Mouse (Mus musculus): ENCODE results near the gene Rps6kl1.

The Rps6kl1 gene

DNA sequence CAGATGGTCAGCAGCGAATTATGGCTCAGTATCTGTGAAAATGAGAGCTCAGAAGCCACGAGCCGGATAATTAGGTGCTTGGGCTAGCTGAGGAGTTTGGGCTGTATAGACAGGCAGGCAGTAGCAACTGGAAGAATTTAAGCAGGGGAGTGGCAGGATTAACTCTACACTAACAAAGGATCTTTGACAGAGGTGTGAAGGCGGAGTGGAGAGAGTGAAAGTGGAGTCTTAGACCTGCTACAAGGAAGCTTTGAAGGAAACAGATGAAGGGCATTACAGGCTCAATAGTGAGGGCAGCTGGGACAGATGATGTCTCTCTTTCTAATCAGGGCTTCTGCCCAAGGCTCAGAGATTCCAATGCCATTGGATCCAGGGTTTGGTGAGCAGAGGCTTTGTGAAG is 41.6 kb downstream of the Rps6kl1 start:
- no peak for DNase-seq (ENCODE audit: low spot score in 2 of 2)

DNA sequence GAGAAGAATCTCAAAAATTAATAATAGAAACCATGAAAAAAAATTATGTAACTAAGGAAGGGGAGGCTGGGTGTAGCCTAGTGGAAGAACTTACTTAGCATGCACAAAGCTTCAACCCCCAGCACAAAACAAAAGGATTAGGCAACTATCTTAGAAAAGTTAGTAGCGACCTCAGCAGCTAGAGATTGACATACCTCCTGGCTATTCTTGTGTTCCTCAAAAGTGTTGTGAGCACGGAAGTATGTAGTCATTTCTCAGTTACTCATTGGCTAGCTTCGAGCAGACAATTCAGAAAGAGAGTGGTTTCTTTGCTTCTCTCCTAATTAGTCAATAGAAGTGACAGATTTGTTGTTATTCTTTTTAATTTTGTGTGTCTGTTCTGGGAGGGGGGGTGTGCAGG is 42.4 kb downstream of the Rps6kl1 start:
- no peak for DNase-seq (ENCODE audit: low spot score in 2 of 2)

DNA sequence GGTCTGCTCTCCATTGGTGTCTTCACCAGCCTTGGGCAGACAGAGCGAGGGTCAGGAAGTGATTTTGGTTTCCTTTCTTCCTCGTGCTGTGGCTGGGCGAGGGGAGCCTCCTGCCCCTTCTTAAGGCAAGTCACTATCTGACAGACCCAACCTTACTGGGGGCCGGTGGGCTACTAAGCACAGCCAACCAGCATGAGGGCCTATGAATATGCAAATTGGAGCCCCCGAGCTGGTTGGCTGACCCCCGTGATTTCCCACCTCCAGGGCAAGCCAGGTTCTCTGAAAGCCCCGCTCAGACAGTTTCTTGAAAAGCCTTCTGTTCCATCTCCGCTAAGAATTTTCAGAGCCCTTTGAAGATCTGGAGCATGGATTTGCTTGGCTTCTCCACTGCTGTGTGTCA is 44.8 kb downstream of the Rps6kl1 start:
- DNase-seq (ENCODE audit: low spot score in 2 of 2): no peak

DNA sequence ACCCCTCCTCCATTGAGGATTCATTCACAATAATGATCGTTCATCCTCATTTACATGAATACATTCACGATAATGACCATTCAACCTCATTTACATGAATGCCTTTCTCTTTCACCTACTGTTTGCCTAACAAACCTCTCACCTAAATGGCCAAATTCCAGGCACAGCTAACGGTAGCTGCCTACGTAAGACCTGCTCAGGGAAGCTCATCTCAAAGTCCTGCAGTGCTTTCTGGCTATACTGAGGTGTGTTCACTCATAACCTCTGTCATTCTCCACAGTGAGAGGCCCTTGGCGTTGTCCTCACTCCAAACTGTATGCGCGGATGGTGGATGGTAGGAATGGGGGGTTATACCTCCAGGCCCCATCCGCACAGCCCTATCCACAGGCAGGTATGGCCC is 46.3 kb downstream of the Rps6kl1 start:
- DNase-seq (ENCODE audit: low spot score in 2 of 2): no peak

DNA sequence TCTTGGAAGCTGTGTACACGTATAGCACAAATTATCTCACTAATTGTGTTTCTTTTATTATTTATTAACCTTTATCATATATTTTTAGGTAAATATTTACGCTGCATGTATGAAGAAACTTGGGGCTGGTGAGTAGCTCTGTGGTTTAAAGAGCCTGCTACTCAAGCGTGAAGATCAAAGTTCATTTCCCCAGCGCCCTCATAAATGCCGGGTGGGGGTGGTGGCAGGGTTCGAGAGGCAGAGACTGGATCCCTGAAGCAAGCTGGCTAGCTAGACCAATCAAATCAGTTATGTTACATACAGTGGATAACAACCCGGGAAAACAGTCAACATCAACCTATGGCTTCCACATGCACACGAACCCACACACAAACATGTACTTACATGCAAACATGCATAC is 48.0 kb downstream of the Rps6kl1 start:
- no peak for DNase-seq (ENCODE audit: low spot score in 2 of 2)

DNA sequence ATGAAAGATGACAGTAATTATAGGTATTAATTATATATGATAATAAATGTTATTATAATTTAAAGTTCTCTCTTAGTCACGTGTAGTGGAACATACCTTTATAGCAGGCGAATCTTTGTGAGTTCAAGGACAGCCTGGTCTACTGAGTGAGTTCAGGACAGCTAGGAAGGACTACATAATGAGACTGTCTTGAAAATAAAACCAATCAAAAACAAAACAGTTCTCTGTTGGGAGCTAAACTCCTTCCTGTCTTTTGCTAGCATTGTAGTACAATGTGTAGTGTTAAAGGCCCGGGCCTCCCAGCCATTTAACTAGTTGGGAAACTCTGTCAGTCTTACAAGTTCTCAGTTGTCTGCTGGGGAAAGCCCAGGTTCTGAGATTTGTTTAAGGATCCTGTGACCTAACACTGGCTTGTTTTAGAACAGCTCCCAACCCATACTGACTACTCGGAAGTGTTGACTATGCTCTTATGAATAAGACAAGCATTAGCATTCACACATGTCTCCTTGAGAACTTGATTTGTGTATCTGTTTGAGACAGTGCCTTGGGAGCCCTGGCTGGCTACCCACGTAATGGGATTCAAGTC is 49.5 kb downstream of the Rps6kl1 start:
- DNase-seq (ENCODE audit: low spot score in 2 of 2): no peak

DNA sequence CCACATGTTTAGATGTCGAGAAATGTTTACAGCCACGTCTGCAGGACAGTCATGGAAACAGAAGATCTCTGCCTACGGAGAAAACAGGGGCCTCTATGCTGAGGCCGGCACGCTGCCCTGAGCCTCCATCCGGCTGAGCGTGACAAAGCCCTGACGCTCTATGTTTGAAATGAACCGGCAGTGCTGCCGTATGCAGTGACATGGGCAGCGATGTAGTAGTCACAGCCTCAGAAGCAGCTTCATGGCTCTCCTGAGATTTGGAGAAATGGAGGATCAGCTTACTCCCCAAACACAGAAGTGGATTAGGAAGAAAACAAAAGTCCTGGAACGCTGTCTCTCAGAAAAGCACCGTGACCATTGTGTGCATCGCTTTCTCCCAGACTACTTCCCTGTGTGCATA is 50.1 kb downstream of the Rps6kl1 start:
- DNase-seq (ENCODE audit: low spot score in 2 of 2): no peak

GRCm38 (mm10) chr12:85095859-85096258 is 55.2 kb downstream of the Rps6kl1 start:
- DNase-seq (ENCODE audit: low spot score in 2 of 2): no peak

DNA sequence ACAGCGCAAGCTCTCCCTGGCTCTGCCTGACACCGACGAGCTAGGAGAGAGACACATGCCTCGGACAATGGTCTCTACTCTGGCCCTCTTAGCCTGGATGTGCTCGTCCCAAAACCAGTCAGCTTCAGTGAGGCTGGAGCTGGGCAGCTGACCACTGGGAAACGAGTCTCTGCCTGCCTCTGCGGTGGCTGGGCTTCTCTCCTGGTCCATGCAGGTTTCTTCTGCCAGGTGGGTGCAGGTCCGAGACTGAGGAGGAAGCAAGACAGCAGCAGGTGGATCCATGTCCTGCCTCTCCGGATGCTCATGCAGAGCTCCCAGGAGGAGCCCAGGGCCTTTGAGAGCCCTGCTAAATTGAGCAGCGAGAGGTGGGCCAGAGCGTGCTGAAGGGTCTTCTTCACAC is 55.9 kb downstream of the Rps6kl1 start:
- DNase-seq (ENCODE audit: low spot score in 2 of 2): no peak

DNA sequence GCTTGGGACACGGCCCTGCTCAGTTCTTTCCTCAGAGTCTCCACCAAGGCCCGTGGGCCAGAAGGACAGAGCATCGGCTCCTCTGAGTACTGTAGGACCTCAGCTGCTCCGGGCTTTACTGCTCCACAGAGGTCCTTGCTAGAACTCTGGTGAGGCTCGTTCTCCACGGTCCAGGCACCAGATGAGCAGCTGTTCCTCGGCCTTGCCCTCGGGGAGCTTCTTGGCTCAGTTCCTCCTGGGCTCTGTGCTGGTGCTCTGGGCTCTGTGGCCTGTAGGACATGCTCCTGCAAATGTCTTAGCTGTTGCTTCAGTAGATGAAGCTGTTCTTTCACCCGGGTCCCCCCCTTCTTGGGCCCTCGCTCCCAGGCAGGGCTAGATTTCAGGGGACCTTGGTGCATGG is 56.4 kb downstream of the Rps6kl1 start:
- DNase-seq (ENCODE audit: low spot score in 2 of 2): no peak

DNA sequence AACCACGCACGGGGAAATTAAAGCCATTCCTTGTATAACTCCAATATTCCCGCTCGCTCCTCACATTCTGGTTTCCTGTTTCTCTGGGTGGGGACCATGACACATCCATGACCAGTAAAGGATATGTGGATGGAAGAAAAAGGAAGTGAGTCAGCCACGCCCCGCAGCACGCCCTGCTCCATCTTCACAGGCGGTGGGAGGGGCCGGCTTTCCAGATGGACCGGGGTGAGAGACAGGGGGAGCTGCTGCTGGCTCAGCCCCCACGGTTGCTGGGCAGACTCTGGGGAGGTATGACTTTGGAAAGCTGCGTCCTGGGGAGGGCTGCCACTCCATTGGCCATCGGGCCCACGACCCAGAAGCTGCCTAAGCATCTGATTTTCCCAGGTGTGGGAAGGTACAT is 57.1 kb downstream of the Rps6kl1 start:
- no peak for DNase-seq (ENCODE audit: low spot score in 2 of 2)

DNA sequence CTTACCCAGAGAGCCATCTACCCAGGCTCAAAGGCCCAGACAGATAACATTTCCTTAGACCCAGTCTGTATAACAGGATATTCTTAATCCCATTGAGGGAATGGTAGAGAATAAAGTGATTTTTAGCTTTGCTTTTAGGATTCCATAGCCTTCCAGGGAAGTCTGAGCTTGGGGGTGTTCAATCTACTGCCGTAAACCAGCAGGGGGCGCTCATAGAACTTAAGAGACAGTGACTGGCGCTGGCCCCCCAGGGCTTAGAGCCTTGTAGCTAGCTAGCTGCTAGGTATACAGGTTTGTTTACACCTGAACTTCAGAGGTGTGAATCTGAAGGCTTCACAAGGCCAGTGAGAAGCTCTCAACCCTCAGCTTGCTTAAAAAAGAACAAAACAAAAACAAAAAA is 58.9 kb downstream of the Rps6kl1 start:
- peak; percentile 50 to 87 for DNase-seq (ENCODE audit: low spot score in 2 of 2)

DNA sequence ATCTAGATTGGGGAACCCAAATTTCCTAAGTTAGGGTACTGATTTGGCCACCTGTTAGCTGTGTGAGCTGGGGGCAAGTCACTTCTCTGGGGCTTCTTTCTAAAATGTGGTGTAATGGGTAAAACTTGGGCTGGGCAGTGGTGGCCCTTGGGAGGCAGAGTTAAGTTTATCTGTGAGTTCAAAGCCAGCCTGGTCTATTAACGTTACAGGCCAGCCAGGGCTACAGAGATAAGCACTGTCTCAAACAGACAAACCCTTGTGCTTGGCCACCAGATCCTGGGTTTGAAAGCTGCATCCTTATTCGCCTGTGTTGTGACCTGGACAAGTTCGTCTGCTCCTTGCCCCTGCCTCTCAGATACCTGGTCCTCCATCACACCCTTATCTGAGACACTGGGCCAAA is 59.9 kb downstream of the Rps6kl1 start:
- DNase-seq (ENCODE audit: low spot score in 2 of 2): no peak

DNA sequence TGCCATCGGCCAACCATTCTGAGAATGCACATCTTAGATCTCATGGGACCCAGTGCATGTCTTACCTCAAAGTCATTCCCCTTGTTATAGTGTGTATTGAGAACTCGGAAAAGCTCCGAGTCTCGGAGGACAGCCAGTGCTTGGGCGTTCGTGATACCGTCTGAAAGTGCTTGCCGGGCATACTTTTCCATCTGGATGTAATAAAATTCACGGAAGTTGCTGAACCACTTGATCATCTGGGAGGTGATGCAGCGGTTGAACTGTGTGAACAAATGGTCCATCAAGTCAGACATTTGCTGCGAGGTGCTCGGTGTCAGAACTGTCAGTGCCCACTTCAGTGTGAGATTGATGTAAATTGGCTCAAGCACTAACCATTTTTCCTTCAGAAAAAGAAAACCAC is 63.2 kb downstream of the Rps6kl1 start:
- DNase-seq (ENCODE audit: low spot score in 2 of 2): no peak
